Mouse (Mus musculus): ENCODE data around the gene Map4. TPM values are rescaled to one million over a fixed set of nuclear protein-coding genes. Genes with fewer than 3 reads are reported as not detected.

Map4 gene
- polyA plus RNA-seq, 1 experiment from 2014 or later, result 76.2 TPM

DNA sequence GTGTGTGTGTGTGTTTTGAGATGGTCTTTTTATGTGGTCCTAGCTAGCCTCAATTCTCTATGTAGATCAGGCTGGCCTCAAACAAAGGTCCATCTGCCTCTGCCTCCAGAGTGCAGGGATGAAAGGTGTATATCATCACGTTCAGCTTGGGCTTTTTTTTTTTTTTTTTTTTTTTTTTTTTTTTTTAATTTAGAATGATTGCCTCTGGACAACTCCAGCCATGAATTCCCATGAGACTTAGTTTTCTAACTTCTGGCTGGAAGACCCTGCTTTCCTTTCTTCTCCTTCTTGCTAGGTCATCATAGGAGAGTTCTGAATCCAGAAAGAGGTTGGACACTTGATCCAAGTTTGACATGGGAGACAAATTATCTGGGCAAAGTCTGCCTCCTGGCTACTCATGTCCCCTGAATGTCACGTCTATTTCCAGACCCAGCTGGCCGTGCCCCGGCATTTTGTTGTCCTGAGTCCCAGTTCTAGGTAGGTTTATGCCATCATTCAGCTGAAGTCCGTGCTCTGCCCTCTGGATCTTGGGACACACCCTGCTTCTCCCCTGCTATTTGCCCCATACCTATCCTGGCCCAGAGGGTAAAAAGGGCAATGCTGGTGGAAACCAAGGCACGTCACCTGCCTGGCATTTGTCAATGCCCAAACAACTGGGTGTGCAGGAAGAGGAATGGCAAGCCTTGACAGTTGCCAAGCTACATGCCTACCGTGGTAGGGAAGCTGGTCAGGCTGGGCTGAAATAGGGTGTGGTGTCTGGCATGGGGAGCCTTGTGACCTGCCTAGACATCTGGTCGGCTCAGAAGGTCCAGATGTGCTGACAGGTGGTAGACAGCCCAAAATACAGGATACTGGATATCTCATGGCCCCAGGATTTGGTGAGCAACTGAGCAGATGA lies 34.8 kb upstream of the Map4 start:
- Histone ChIP-seq H3K27ac (ENCODE audit: low read depth, low read length) (no peak overlapping the region), H3K9ac (ENCODE audit: low read length) (no peak overlapping the region), H3K4me2 (ENCODE audit: low read depth, low read length, severe bottlenecking) (no peak overlapping the region), H3K4me1 (replicated peaks; ENCODE audit: control insufficient read depth, insufficient read depth, low read length) (0 out of 2 replicates have a peak, but pooled peaks cover 2% of the 10 kb centered on the region), H3K4me3 (ENCODE audit: low read depth, low read length) (no peak overlapping the region), H3K36me3 (ENCODE audit: control insufficient read depth, insufficient read depth, low read length) (peaks cover 8% of the 10 kb centered on the region; the same call in 1 of the 2 replicates), H3K27me3 (ENCODE audit: control insufficient read depth, insufficient read depth, low read length) (no peaks in the 10 kb centered on the region), H3K9me3 (ENCODE audit: control insufficient read depth, low read length) (no peaks in the 10 kb centered on the region)
- WGBS, result 88% methylated on average over 8 of the region's 8 CpGs
- ATAC-seq (replicated peaks; ENCODE audit: low FRiP score) (no peak), DNase-seq (ENCODE audit: low spot score) (no peak)

DNA sequence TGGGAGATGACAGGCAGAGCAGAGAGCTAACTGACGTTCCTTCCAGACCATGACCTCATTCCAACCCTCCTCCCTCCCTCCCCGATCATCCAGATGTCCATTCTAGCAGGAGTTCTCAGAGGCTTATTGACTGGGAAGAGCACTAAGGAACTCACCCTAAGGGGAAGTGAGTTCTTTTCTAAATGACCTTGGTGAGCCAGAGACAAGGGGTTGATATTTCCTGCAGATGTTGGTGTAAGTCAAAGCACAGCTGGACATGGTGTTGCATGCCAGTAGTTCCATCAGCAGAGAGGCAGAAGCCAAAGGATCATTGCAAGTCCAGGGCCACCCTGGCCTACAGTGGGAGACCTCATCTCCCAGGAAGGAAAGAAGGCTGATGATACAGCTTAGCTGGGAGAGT lies 33.2 kb upstream of the Map4 start:
- Histone ChIP-seq H3K4me2 (ENCODE audit: low read depth, low read length, severe bottlenecking) (no peak overlapping the region), H3K27ac (ENCODE audit: low read depth, low read length) (no peak overlapping the region), H3K4me1 (replicated peaks; ENCODE audit: control insufficient read depth, insufficient read depth, low read length) (0 out of 2 replicates have a peak, but pooled peaks cover 2% of the 10 kb centered on the region), H3K9ac (ENCODE audit: low read length) (no peak overlapping the region), H3K36me3 (ENCODE audit: control insufficient read depth, insufficient read depth, low read length) (peaks cover 2% of the 10 kb centered on the region; the same call in 1 of the 2 replicates), H3K4me3 (ENCODE audit: low read depth, low read length) (no peak overlapping the region), H3K27me3 (ENCODE audit: control insufficient read depth, insufficient read depth, low read length) (no peaks in the 10 kb centered on the region), H3K9me3 (ENCODE audit: control insufficient read depth, low read length) (no peaks in the 10 kb centered on the region)
- 54% methylated on average over 2 of the region's 2 CpGs for WGBS
- no peak for DNase-seq (ENCODE audit: low spot score)
- ATAC-seq (replicated peaks; ENCODE audit: low FRiP score), result no peak

DNA sequence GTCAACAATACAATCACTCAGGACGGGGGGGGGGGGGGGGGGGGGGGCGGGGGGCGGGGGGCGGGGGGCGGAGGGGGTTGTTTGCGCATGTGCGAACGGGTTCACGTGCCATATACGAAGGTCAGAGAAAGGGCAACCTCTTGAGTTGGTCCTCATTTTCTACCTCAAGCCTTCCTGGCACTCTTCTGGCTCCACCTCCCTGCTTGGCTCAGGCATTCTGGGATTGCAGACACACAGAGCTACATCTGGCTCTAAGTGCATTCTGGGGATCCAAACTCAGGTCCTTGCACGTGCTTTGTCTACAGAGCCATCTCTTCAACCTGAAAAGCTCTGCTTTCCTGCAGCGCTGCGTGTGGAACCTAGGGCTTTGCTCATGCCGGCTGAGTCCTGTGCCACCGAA lies 31.9 kb upstream of the Map4 start:
- Histone ChIP-seq H3K36me3 (ENCODE audit: control insufficient read depth, insufficient read depth, low read length) (no peaks in the 10 kb centered on the region), H3K9ac (ENCODE audit: low read length) (no peak overlapping the region), H3K27ac (ENCODE audit: low read depth, low read length) (no peak overlapping the region), H3K9me3 (ENCODE audit: control insufficient read depth, low read length) (no peaks in the 10 kb centered on the region), H3K27me3 (ENCODE audit: control insufficient read depth, insufficient read depth, low read length) (no peaks in the 10 kb centered on the region), H3K4me1 (replicated peaks; ENCODE audit: control insufficient read depth, insufficient read depth, low read length) (0 out of 2 replicates have a peak, but pooled peaks cover 2% of the 10 kb centered on the region), H3K4me2 (ENCODE audit: low read depth, low read length, severe bottlenecking) (no peak overlapping the region), H3K4me3 (ENCODE audit: low read depth, low read length) (no peak overlapping the region)
- 81% methylated on average over 10 of the region's 15 CpGs for WGBS
- ATAC-seq (replicated peaks; ENCODE audit: low FRiP score) (no peak), DNase-seq (ENCODE audit: low spot score) (no peak)

GRCm38 (mm10) chr9:109899774-109900173 lies 31.5 kb upstream of the Map4 start:
- Histone ChIP-seq H3K36me3 (ENCODE audit: control insufficient read depth, insufficient read depth, low read length) (no peaks in the 10 kb centered on the region), H3K4me3 (ENCODE audit: low read depth, low read length) (no peak overlapping the region), H3K9me3 (ENCODE audit: control insufficient read depth, low read length) (no peaks in the 10 kb centered on the region), H3K4me2 (ENCODE audit: low read depth, low read length, severe bottlenecking) (no peak overlapping the region), H3K27me3 (ENCODE audit: control insufficient read depth, insufficient read depth, low read length) (no peaks in the 10 kb centered on the region), H3K4me1 (replicated peaks; ENCODE audit: control insufficient read depth, insufficient read depth, low read length) (no peaks in the 10 kb centered on the region), H3K9ac (ENCODE audit: low read length) (no peak overlapping the region), H3K27ac (ENCODE audit: low read depth, low read length) (no peak overlapping the region)
- no peak for ATAC-seq (replicated peaks; ENCODE audit: low FRiP score)
- no peak for DNase-seq (ENCODE audit: low spot score)
- 70% methylated on average over 8 of the region's 8 CpGs for WGBS

- ATAC-seq (replicated peaks; ENCODE audit: low FRiP score) (no peak), DNase-seq (ENCODE audit: low spot score) (no peak)
- 89% methylated on average over 3 of the region's 3 CpGs for WGBS
- Histone ChIP-seq H3K36me3 (ENCODE audit: control insufficient read depth, insufficient read depth, low read length) (no peaks in the 10 kb centered on the region), H3K9ac (ENCODE audit: low read length) (no peak overlapping the region), H3K27ac (ENCODE audit: low read depth, low read length) (no peak overlapping the region), H3K4me1 (replicated peaks; ENCODE audit: control insufficient read depth, insufficient read depth, low read length) (no peaks in the 10 kb centered on the region), H3K4me3 (ENCODE audit: low read depth, low read length) (no peak overlapping the region), H3K4me2 (ENCODE audit: low read depth, low read length, severe bottlenecking) (no peak overlapping the region), H3K9me3 (ENCODE audit: control insufficient read depth, low read length) (no peaks in the 10 kb centered on the region), H3K27me3 (ENCODE audit: control insufficient read depth, insufficient read depth, low read length) (no peaks in the 10 kb centered on the region)
Observed at GRCm38 (mm10) chr9:109900604-109901003, 30.7 kb upstream of the Map4 start.

DNA sequence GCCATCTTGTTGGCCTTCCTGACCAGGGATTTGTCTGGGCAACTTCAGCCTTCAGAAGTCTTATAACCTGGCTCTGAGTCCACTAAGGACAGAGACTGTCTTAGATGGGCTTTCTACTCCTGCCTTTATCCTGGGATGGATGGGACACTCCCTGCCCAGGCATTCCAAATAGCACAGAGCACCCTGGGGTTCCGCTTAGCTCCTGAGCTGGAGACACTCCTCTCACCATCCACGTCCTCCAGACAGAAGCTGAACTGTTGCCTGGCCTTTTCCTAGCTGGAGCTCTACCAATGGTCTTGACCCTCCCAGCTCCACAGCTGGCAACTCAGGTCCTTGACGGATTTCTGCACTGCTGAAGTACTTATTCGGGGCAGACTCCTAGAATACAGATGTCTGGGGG lies 29.0 kb upstream of the Map4 start:
- Histone ChIP-seq H3K4me3 (ENCODE audit: low read depth, low read length) (no peak overlapping the region), H3K27me3 (ENCODE audit: control insufficient read depth, insufficient read depth, low read length) (no peaks in the 10 kb centered on the region), H3K9me3 (ENCODE audit: control insufficient read depth, low read length) (no peaks in the 10 kb centered on the region), H3K27ac (ENCODE audit: low read depth, low read length) (no peak overlapping the region), H3K4me2 (ENCODE audit: low read depth, low read length, severe bottlenecking) (no peak overlapping the region), H3K36me3 (ENCODE audit: control insufficient read depth, insufficient read depth, low read length) (no peaks in the 10 kb centered on the region), H3K9ac (ENCODE audit: low read length) (no peak overlapping the region), H3K4me1 (replicated peaks; ENCODE audit: control insufficient read depth, insufficient read depth, low read length) (no peaks in the 10 kb centered on the region)
- 67% methylated on average over 4 of the region's 4 CpGs for WGBS
- DNase-seq (ENCODE audit: low spot score) (no peak), ATAC-seq (replicated peaks; ENCODE audit: low FRiP score) (no peak)

DNA sequence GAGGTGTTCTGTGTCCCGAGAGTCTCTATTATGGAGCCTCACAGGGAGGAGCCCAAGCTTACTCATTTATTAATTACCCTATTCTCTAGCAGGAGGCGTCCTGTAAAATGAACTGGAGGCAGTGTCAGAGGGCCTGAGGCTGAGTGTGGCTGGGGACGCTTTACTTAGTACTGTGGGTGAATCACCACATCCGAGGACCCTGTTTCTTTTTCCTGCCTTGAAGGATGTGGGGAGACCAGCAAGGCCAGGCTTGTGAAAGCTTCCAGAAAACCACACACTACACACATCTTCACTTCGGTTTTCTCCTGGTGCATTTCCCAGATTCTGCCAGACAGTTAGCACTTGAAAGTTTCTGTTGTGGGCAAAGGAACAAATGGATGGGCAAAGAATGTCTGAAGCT lies 28.5 kb upstream of the Map4 start:
- DNase-seq (ENCODE audit: low spot score), result no peak
- no peak overlapping the region for H3K4me3 ChIP-seq (ENCODE audit: low read depth, low read length)
- WGBS, result 72% methylated on average over 5 of the region's 5 CpGs

GRCm38 (mm10) chr9:109907300-109907699 lies 24.0 kb upstream of the Map4 start:
- Histone ChIP-seq H3K36me3 (ENCODE audit: control insufficient read depth, insufficient read depth, low read length) (no peaks in the 10 kb centered on the region), H3K4me3 (ENCODE audit: low read depth, low read length) (no peak overlapping the region), H3K4me1 (replicated peaks; ENCODE audit: control insufficient read depth, insufficient read depth, low read length) (no peaks in the 10 kb centered on the region), H3K27me3 (ENCODE audit: control insufficient read depth, insufficient read depth, low read length) (no peaks in the 10 kb centered on the region), H3K27ac (ENCODE audit: low read depth, low read length) (no peak overlapping the region), H3K4me2 (ENCODE audit: low read depth, low read length, severe bottlenecking) (no peak overlapping the region), H3K9ac (ENCODE audit: low read length) (no peak overlapping the region), H3K9me3 (ENCODE audit: control insufficient read depth, low read length) (no peaks in the 10 kb centered on the region)
- DNase-seq (ENCODE audit: low spot score) (no peak), ATAC-seq (replicated peaks; ENCODE audit: low FRiP score) (no peak)
- 76% methylated on average over 8 of the region's 8 CpGs for WGBS

More for the DNA sequence above, 28.5 kb upstream of the Map4 start:
- no peaks in the 10 kb centered on the region for H3K27me3 ChIP-seq (ENCODE audit: control insufficient read depth, insufficient read depth, low read length)
- no peaks in the 10 kb centered on the region for H3K4me1 ChIP-seq (replicated peaks; ENCODE audit: control insufficient read depth, insufficient read depth, low read length)
- no peak overlapping the region for H3K9ac ChIP-seq (ENCODE audit: low read length)
- no peaks in the 10 kb centered on the region for H3K9me3 ChIP-seq (ENCODE audit: control insufficient read depth, low read length)
- H3K4me2 ChIP-seq (ENCODE audit: low read depth, low read length, severe bottlenecking), result no peak overlapping the region
- no peaks in the 10 kb centered on the region for H3K36me3 ChIP-seq (ENCODE audit: control insufficient read depth, insufficient read depth, low read length)
- ATAC-seq (replicated peaks; ENCODE audit: low FRiP score), result no peak
- H3K27ac ChIP-seq (ENCODE audit: low read depth, low read length), result no peak overlapping the region

Measured in forebrain, embryonic 11.5 days (tissue).